Mouse (Mus musculus) ovary, postnatal 10 days (tissue): ENCODE results near the gene Ccdc107.

Source experiments
- DNase-seq: peaks from one replicate; pipeline ENCODE4 v3.0.0; 2022; ENCODE audit warnings: low spot score

The Ccdc107 gene

GRCm38 (mm10) chr4:43513300-43513699 is 20.6 kb downstream of the Ccdc107 start:
- DNase-seq: no peak

GRCm38 (mm10) chr4:43513791-43514190 is 21.1 kb downstream of the Ccdc107 start:
- DNase-seq: no peak

GRCm38 (mm10) chr4:43515764-43516708 is 23.3 kb downstream of the Ccdc107 start:
- DNase-seq: no peak

GRCm38 (mm10) chr4:43519551-43519950 is 26.9 kb downstream of the Ccdc107 start:
- DNase-seq: no peak

- DNase-seq: peak; percentile 93
These were observed 27.3 kb downstream of the Ccdc107 start for GRCm38 (mm10) chr4:43519956-43520355.

GRCm38 (mm10) chr4:43527880-43528279 is 35.2 kb downstream of the Ccdc107 start:
- no peak for DNase-seq

- no peak for DNase-seq
These were observed 35.8 kb downstream of the Ccdc107 start for GRCm38 (mm10) chr4:43528487-43528886.

- DNase-seq: no peak
These were observed 37.4 kb downstream of the Ccdc107 start for GRCm38 (mm10) chr4:43530081-43530501.

GRCm38 (mm10) chr4:43530581-43530980 is 37.9 kb downstream of the Ccdc107 start:
- DNase-seq: no peak

- DNase-seq: no peak
These were observed 40.6 kb downstream of the Ccdc107 start for GRCm38 (mm10) chr4:43533270-43533669.

GRCm38 (mm10) chr4:43535628-43536027 is 42.9 kb downstream of the Ccdc107 start:
- DNase-seq: no peak

- no peak for DNase-seq
These were observed 43.3 kb downstream of the Ccdc107 start for GRCm38 (mm10) chr4:43536031-43536430.

- DNase-seq: no peak
These were observed 49.3 kb downstream of the Ccdc107 start for GRCm38 (mm10) chr4:43542044-43542443.
